Mouse (Mus musculus): ENCODE measurements at regions not wholly inside any gene's neighbourhood (a gene's known extent, or its start where the extent isn't known, plus 50 kb on each side); places are given as distances from the start of the nearest gene placed in this dataset.

DNA sequence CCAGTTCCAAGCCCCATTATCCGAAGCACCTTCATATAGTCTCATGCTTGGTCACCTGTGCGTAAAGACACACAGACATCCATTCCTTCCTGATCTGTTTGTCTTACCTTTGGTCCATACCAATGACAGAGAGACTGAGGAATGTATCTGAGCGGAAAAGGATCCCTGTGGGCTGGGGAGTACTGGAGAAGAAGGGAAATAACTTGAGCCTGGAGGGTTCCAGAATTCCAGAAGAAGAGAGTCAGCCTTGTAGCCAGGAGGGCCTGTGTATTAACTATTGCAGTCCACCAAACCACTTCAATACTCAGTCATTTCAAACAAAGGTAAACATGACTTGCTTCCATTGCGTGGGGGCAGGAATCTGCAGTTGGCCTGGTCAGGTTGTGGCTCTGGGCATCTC lies 51.0 kb upstream of the Rybp start:
- TF ChIP-seq EP300 (optimal IDR thresholded peaks at IDR 0.05): no peak
- TF ChIP-seq CTCF (IDR thresholded peaks at IDR 0.05; ENCODE audit: low read depth): no peak
- no peak for ATAC-seq (ENCODE audit: low FRiP score, low TSS enrichment)
- H3K36me3 ChIP-seq (ENCODE audit: control insufficient read depth, insufficient read depth, low read length): no peaks in the 10 kb centered on the region

More for the DNA sequence above, 51.0 kb upstream of the Rybp start:
- Histone ChIP-seq H3K4me2 (replicated peaks; ENCODE audit: low read depth) (no peak overlapping the region), H3K9me3 (ENCODE audit: control insufficient read depth, low read length) (no peaks in the 10 kb centered on the region), H3K4me3 (ENCODE audit: low read depth, low read length) (no peak overlapping the region), H3K27ac (replicated peaks) (no peak overlapping the region), H3K9ac (ENCODE audit: low read length) (no peak overlapping the region), H3K4me1 (replicated peaks; ENCODE audit: control insufficient read depth, insufficient read depth) (peaks cover 3% of the 10 kb centered on the region; the same call in 1 of the 2 replicates), H3K27me3 (ENCODE audit: control insufficient read depth, insufficient read depth, low read length) (no peaks in the 10 kb centered on the region)
- 91% methylated on average over 4 of the region's 4 CpGs for WGBS
- no peak for DNase-seq (ENCODE audit: low spot score)
